Mouse (Mus musculus) Patski (cell line): ENCODE measurements around the gene Shb. TPM values are rescaled to one million over a fixed set of nuclear protein-coding genes. Genes with fewer than 3 reads are reported as not detected.

Experiments used
- ATAC-seq: fragments of 100-300 bp; one replicate; pipeline ENCODE4 v1.8.0; 2021
- CTCF ChIA-PET: fragments of 350-600 bp; sonication (Branson Sonifier 250); formaldehyde crosslinking; loops from one replicate; lab custom pipeline; 2022; ENCODE audit warnings: inconsistent platforms; lab: Charles Lee
- POLR2A ChIA-PET: fragments of 350-600 bp; sonication (Branson Sonifier 250); formaldehyde crosslinking; loops from one replicate; lab custom pipeline; 2022; ENCODE audit warnings: antibody characterized with exemption, inconsistent platforms; lab: Charles Lee
- DNase-seq: peaks from one replicate; pipeline ENCODE4 v3.0.0-alpha.2; 2011; ENCODE audit warnings: low read depth, low spot score
- H3K27me3 ChIP-seq: fragments of 371-371 bp; one replicate; pipeline ENCODE4 v1.5.1; 2021
- CTCF ChIP-seq: fragments of 100-300 bp; IDR thresholded peaks from one replicate; pipeline ENCODE4 v1.5.1; 2021
- in situ Hi-C: fragments of 300-500 bp; cut with MboI; formaldehyde crosslinking; loops from 3 replicates; pipeline ENCODE4 v1.11.1; 2018; ENCODE audit warnings: low pct_unique_long_range_greater_than_20kb, mixed read lengths
- polyA plus RNA-seq: library from polyadenylated mRNA; unstranded; gene quantifications from one replicate; pipeline ENCODE4 v1.2.3, GENCODE M21; 2021

The Shb gene
- polyA plus RNA-seq, 1 experiment from 2014 or later, result 71.9 TPM

- H3K27me3 ChIP-seq, result no peaks in the 10 kb centered on the region
- in situ Hi-C loops, result no loop called here
- ChIA-PET CTCF (interaction anchor here (1.0 kb wide), 1 partner anchor 11 kb away, joined by 3 read pairs; no protein-coding TSS in a partner anchor), POLR2A (no interaction called here)
- DNase-seq (no peak), ATAC-seq (no peak)
- no peak for TF ChIP-seq CTCF
These were observed 11.3 kb upstream of the Shb start for GRCm38 (mm10) chr4:45543481-45544051.

- in situ Hi-C loops, result no loop called here
- no peak for TF ChIP-seq CTCF
- ATAC-seq (no peak), DNase-seq (no peak)
- CTCF ChIA-PET, result no interaction called here
- H3K27me3 ChIP-seq, result no peaks in the 10 kb centered on the region
- POLR2A ChIA-PET, result no interaction called here
These were observed 8.1 kb upstream of the Shb start for GRCm38 (mm10) chr4:45540151-45540933.

- DNase-seq, result no peak
- H3K27me3 ChIP-seq, result no peaks in the 10 kb centered on the region
- no peak for TF ChIP-seq CTCF
- in situ Hi-C loops, result loop anchor here (10.0 kb wide), 1 partner anchor 524 kb away; the partner anchor contains the start of genes Polr1e and Zbtb5
- no peak for ATAC-seq
- POLR2A ChIA-PET, result no interaction called here
- CTCF ChIA-PET, result no interaction called here
These were observed 6.9 kb upstream of the Shb start for GRCm38 (mm10) chr4:45539187-45539586.

- ATAC-seq (no peak), DNase-seq (no peak)
- no peak for TF ChIP-seq CTCF
- ChIA-PET POLR2A (no interaction called here), CTCF (interaction anchor here (1.0 to 1.3 kb wide), 2 partner anchors 10 to 78 kb away, joined by 3 read pairs; no protein-coding TSS in a partner anchor)
- H3K27me3 ChIP-seq, result no peaks in the 10 kb centered on the region
- in situ Hi-C loops, result loop anchor here (5.0 to 10.0 kb wide), 2 partner anchors 79 to 519 kb away; partner anchors contain the start of genes Polr1e and Zbtb5
These were observed 1.2 kb upstream of the Shb start for GRCm38 (mm10) chr4:45533436-45533940.

- H3K27me3 ChIP-seq, result no peaks in the 10 kb centered on the region
- DNase-seq (peak; percentile 73), ATAC-seq (peak; percentile 81)
- in situ Hi-C loops, result loop anchor here (5.0 to 10.0 kb wide), 2 partner anchors 81 to 516 kb away; partner anchors contain the start of genes Polr1e and Zbtb5
- ChIA-PET CTCF (interaction anchor here (1.0 to 2.1 kb wide), 4 partner anchors 11 to 113 kb away, joined by 3 to 4 read pairs (median 3); no protein-coding TSS in a partner anchor), POLR2A (interaction anchor here (0.8 to 2.6 kb wide), 7 partner anchors 18 to 116 kb away, joined by 3 to 7 read pairs (median 5); no protein-coding TSS in a partner anchor)
- TF ChIP-seq CTCF, result no peak
These were observed 1.4 kb downstream of the Shb start for GRCm38 (mm10) chr4:45530662-45531542.

GRCm38 (mm10) chr4:45529986-45530597 lies 2.2 kb downstream of the Shb start:
- TF ChIP-seq CTCF, result no peak
- in situ Hi-C loops, result loop anchor here (5.0 to 10.0 kb wide), 4 partner anchors 43 to 515 kb away; partner anchors contain the start of genes Polr1e and Zbtb5
- ATAC-seq (no peak), DNase-seq (no peak)
- H3K27me3 ChIP-seq, result no peaks in the 10 kb centered on the region
- CTCF ChIA-PET, result interaction anchor here (1.0 to 2.1 kb wide), 5 partner anchors 10 to 112 kb away, joined by 3 to 7 read pairs (median 3); no protein-coding TSS in a partner anchor
- POLR2A ChIA-PET, result interaction anchor here (1.0 to 2.6 kb wide), 5 partner anchors 18 to 112 kb away, joined by 3 to 7 read pairs (median 5); no protein-coding TSS in a partner anchor

GRCm38 (mm10) chr4:45529201-45529985 lies 2.9 kb downstream of the Shb start:
- TF ChIP-seq CTCF, result no peak
- in situ Hi-C loops, result loop anchor here (5.0 kb wide), 2 partner anchors 42 to 102 kb away; no protein-coding TSS in a partner anchor
- ATAC-seq (no peak), DNase-seq (no peak)
- CTCF ChIA-PET, result interaction anchor here (1.3 to 2.1 kb wide), 4 partner anchors 9 to 111 kb away, joined by 3 to 7 read pairs (median 4); no protein-coding TSS in a partner anchor
- POLR2A ChIA-PET, result interaction anchor here (1.0 to 2.6 kb wide), 6 partner anchors 17 to 111 kb away, joined by 3 to 7 read pairs (median 5); no protein-coding TSS in a partner anchor
- H3K27me3 ChIP-seq, result no peaks in the 10 kb centered on the region
